Mouse (Mus musculus): ENCODE measurements at regions not wholly inside any gene's neighbourhood (a gene's known extent, or its start where the extent isn't known, plus 50 kb on each side); places are given as distances from the start of the nearest gene placed in this dataset. TPM values are rescaled to one million over a fixed set of nuclear protein-coding genes. Genes with fewer than 3 reads are reported as not detected.

DNA sequence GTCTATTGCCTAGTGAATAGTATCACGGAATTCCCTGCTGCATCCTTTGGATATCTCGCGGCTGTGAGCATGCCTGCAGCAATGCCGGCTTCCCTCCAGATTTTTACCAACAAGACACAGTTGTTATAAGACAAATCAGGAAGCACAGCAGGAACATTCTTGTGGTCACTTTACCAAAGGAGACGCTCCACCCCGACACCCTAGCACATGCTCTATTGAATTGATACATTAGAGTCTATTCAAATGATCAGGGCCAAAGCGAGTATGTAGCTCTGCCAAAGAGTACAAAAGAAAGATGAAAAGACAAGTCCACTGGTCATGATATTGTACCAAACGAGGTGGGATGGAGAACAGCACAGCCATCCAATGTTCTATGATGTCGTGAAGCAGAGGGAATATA is 376.1 kb upstream of the Fat1 start:
- 73% methylated on average over 9 of the region's 9 CpGs for WGBS
- H3K4me1 ChIP-seq (ENCODE audit: control insufficient read depth, insufficient read depth, low read length), result no peaks in the 10 kb centered on the region
- no peak overlapping the region for H3K27ac ChIP-seq (ENCODE audit: low read length)
- H3K36me3 ChIP-seq (ENCODE audit: control insufficient read depth, insufficient read depth, low read length), result no peaks in the 10 kb centered on the region
- H3K9ac ChIP-seq (ENCODE audit: low read depth, low read length), result no peak overlapping the region
- ATAC-seq, result no peak
- no peaks in the 10 kb centered on the region for H3K9me3 ChIP-seq (replicated peaks; ENCODE audit: control insufficient read depth, low read length, poor library complexity, severe bottlenecking)
- no peak overlapping the region for H3K4me2 ChIP-seq (ENCODE audit: low read length)
- H3K4me3 ChIP-seq (ENCODE audit: low read depth, low read length), result no peak overlapping the region
- H3K27me3 ChIP-seq (ENCODE audit: control insufficient read depth, insufficient read depth, low read depth, low read length), result no peaks in the 10 kb centered on the region

DNA sequence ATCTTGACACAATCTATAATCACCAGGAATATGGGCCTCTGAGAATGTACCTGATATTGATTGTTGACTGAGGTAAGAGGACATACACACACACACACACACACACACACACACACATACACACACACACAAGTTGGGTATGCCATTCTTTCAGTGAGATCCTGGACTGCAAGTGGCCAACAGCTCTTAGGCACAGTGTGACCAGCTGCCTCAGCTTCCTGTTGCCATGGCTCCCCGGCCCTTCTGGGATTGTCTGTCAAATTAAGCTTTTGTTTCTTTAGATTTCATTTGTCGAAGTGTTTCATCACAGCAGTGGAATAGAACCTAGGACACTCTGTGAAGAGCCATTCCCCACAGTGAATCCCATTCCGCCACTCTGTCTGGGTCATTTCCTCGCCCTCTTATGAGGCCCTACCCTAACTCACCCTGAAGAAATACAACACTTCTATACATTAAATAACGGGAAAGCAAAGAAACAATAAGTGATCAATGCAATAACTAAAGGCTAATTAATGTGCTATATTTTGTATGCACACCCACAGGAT is 358.9 kb upstream of the Fat1 start:
- Histone ChIP-seq H3K9ac (ENCODE audit: low read depth, low read length) (no peak overlapping the region), H3K4me1 (ENCODE audit: control insufficient read depth, insufficient read depth, low read length) (no peaks in the 10 kb centered on the region), H3K4me3 (ENCODE audit: low read depth, low read length) (no peak overlapping the region), H3K36me3 (ENCODE audit: control insufficient read depth, insufficient read depth, low read length) (no peaks in the 10 kb centered on the region), H3K9me3 (replicated peaks; ENCODE audit: control insufficient read depth, low read length, poor library complexity, severe bottlenecking) (no peaks in the 10 kb centered on the region), H3K4me2 (ENCODE audit: low read length) (no peak overlapping the region), H3K27me3 (ENCODE audit: control insufficient read depth, insufficient read depth, low read depth, low read length) (no peaks in the 10 kb centered on the region), H3K27ac (ENCODE audit: low read length) (no peak overlapping the region)
- WGBS, result 54% methylated on average over 5 of the region's 5 CpGs
- ATAC-seq, result no peak

DNA sequence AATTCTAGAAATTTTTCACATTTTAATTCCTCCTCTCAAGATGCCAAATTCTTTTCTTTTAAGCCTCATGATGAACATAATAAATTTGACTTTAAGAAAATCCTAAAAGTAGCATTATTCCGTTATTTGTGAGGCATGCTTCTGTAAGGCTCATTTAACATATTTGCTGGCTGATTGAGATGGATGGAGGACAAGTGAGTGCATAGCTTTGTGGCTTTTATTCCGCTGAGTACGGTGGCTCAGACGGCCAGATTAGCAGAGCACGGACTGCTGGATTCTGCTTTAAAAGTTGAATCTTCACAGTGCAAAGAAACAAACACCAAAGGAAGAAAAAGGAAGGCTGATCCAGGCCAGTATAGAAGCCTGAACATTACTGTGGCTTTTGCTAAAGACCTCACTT is 358.3 kb upstream of the Fat1 start:
- Histone ChIP-seq H3K9me3 (replicated peaks; ENCODE audit: control insufficient read depth, low read length, poor library complexity, severe bottlenecking) (no peaks in the 10 kb centered on the region), H3K27me3 (ENCODE audit: control insufficient read depth, insufficient read depth, low read depth, low read length) (no peaks in the 10 kb centered on the region), H3K27ac (ENCODE audit: low read length) (no peak overlapping the region), H3K9ac (ENCODE audit: low read depth, low read length) (no peak overlapping the region), H3K4me1 (ENCODE audit: control insufficient read depth, insufficient read depth, low read length) (no peaks in the 10 kb centered on the region), H3K36me3 (ENCODE audit: control insufficient read depth, insufficient read depth, low read length) (no peaks in the 10 kb centered on the region), H3K4me3 (ENCODE audit: low read depth, low read length) (no peak overlapping the region), H3K4me2 (ENCODE audit: low read length) (no peak overlapping the region)
- 41% methylated on average over 5 of the region's 5 CpGs for WGBS
- no peak for ATAC-seq

Small RNAs in the stretch of these regions (microRNA-seq; reads per million reads assigned to microRNA genes)
- not detected for gene Gm26241
